Mouse (Mus musculus): Measurements from ENCODE around the gene 6030468B19Rik. TPM values are rescaled to one million over a fixed set of nuclear protein-coding genes. Genes with fewer than 3 reads are reported as not detected.

The 6030468B19Rik gene
- polyA plus RNA-seq (2015; fragmentation: Nextera tagmentation; extraction: Ambion mirVana), result 0.12 TPM in 1 of 2 replicates, not detected in the other

GRCm38 (mm10) chr11:117797511-117798159 is at the start of gene 6030468B19Rik:
Gene 6030468B19Rik, plus strand, starts transcription at chr11:117797660.

GRCm38 (mm10) chr11:117781993-117782704 is 15.3 kb upstream of the 6030468B19Rik start, which contains the start of the genes Tmc8 and Tmc6:
Gene Tmc8, plus strand, starts transcription at chr11:117782076.
Gene Tmc6, minus strand, starts transcription at chr11:117782198.

GRCm38 (mm10) chr11:117809407-117810311 is 12.2 kb downstream of the 6030468B19Rik start, which contains the start of the genes Gm20708 and Syngr2:
Gene Gm20708, plus strand, starts transcription at chr11:117809668.
Gene Syngr2, plus strand, starts transcription at chr11:117809668.

GRCm38 (mm10) chr11:117825333-117826101 is 28.1 kb downstream of the 6030468B19Rik start, which contains the start of the genes Afmid and Tk1:
Gene Afmid, plus strand, starts transcription at chr11:117825924.
Gene Tk1, minus strand, starts transcription at chr11:117826092.

GRCm38 (mm10) chr11:117848985-117849671 is 51.7 kb downstream of the 6030468B19Rik start, which contains the start of gene Birc5:
Gene Birc5, plus strand, starts transcription at chr11:117849251.

Other genes starting within 250 kb of the 6030468B19Rik start
- gene Tnrc6c, start 143.4 kb upstream of the 6030468B19Rik start, polyA plus RNA-seq (2015; fragmentation: Nextera tagmentation; extraction: Ambion mirVana), result 7.4 and 8.2 TPM in 2 replicates
- 0.63 and 0.85 TPM in 2 replicates for gene Tmc8, start 15.6 kb upstream of the 6030468B19Rik start, polyA plus RNA-seq (2015; fragmentation: Nextera tagmentation; extraction: Ambion mirVana)
- gene Tmc6, start 15.5 kb upstream of the 6030468B19Rik start, polyA plus RNA-seq (2015; fragmentation: Nextera tagmentation; extraction: Ambion mirVana), result 10.6 and 11.1 TPM in 2 replicates
- 0.38 and 1.5 TPM in 2 replicates for gene Gm20708, start 12.0 kb downstream of the 6030468B19Rik start, polyA plus RNA-seq (2015; fragmentation: Nextera tagmentation; extraction: Ambion mirVana)
- 117 and 118 TPM in 2 replicates for gene Syngr2, start 12.0 kb downstream of the 6030468B19Rik start, polyA plus RNA-seq (2015; fragmentation: Nextera tagmentation; extraction: Ambion mirVana)
- 9.3 and 9.4 TPM in 2 replicates for gene Afmid, start 28.3 kb downstream of the 6030468B19Rik start, polyA plus RNA-seq (2015; fragmentation: Nextera tagmentation; extraction: Ambion mirVana)
- 32.0 and 40.5 TPM in 2 replicates for gene Tk1, start 28.4 kb downstream of the 6030468B19Rik start, polyA plus RNA-seq (2015; fragmentation: Nextera tagmentation; extraction: Ambion mirVana)
- 59.5 and 67.7 TPM in 2 replicates for gene Birc5, start 51.6 kb downstream of the 6030468B19Rik start, polyA plus RNA-seq (2015; fragmentation: Nextera tagmentation; extraction: Ambion mirVana)
- gene Tmem235, start 63.1 kb downstream of the 6030468B19Rik start, polyA plus RNA-seq (2015; fragmentation: Nextera tagmentation; extraction: Ambion mirVana), result not detected in 2 replicates
- 4.6 and 7.0 TPM in 2 replicates for gene Tha1, start 75.8 kb downstream of the 6030468B19Rik start, polyA plus RNA-seq (2015; fragmentation: Nextera tagmentation; extraction: Ambion mirVana)
- gene Socs3, start 172.4 kb downstream of the 6030468B19Rik start, polyA plus RNA-seq (2015; fragmentation: Nextera tagmentation; extraction: Ambion mirVana), result 8.6 and 13.0 TPM in 2 replicates
- gene Pgs1, start 188.6 kb downstream of the 6030468B19Rik start, polyA plus RNA-seq (2015; fragmentation: Nextera tagmentation; extraction: Ambion mirVana), result 14.5 and 17.5 TPM in 2 replicates

Data from skeletal muscle tissue, postnatal 0 days (tissue).